Mouse (Mus musculus) brain, embryonic 14.5 days (tissue): ENCODE measurements around the gene Ccdc78.

Experiments used
- CTCF ChIP-seq: fragments of 200-500 bp; IDR thresholded peaks from 2 replicates; pipeline ENCODE4 v1.5.1; 2012; ENCODE audit warnings: inconsistent platforms, mild to moderate bottlenecking, moderate library complexity, borderline replicate concordance; ENCODE audit not compliant: insufficient read depth, insufficient read length; ENCODE audit errors: extremely low read depth
- POLR2A ChIP-seq: fragments of 200-500 bp; IDR thresholded peaks from 2 replicates; pipeline ENCODE4 v1.6.1; 2012; ENCODE audit warnings: mild to moderate bottlenecking, inconsistent platforms, borderline replicate concordance; ENCODE audit not compliant: poor library complexity, insufficient read depth, insufficient read length, severe bottlenecking; ENCODE audit errors: extremely low read depth

DNA sequence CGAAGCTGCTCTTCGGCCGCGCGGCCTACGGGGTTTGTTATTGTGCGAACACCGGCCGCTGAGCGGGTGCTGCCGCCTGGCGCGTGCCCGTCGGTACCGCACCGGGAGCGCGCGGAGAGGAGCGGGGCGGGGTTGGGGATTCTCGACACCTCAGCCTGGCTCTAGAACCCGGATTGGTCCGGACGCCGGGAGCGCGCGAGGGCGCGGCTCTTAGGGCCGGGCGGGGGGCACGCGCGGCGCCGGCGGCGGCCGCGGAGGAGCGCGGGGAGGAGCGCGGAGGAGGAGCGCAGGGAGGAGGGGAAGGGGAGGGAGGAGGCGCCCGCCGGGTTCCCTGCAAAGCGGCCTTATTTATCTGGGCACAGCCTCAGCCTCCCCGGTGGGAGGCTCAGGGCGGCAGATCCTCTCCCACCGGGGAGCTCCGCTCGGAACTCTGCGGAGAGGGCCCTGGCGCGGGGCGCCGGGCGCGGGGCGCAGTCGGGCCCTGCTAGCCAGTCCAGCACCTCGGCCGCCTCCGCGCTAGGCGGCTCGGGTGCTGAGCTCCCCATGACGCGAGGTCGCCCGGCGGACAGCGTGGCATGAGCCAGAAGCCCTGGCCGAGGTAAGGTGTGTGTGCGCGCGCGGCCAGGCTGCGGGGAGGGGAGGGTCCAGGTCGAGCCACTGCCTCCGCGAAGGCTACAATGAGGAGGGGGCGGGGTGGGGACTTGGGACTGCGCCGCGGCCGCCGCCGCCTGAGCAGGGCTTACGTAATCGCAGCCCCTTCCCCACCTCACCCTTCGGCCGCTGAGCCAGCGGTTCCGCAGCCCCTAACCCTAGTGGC is 22.6 kb downstream of the Ccdc78 start, which contains the start of gene Fbxl16:
- TF ChIP-seq POLR2A, result peak; percentile 68
- peak; percentile 17; the same call in 1 of the 2 replicates for TF ChIP-seq CTCF
